Mouse (Mus musculus) MEL (cell line): ENCODE measurements at regions not wholly inside any gene's neighbourhood (a gene's known extent, or its start where the extent isn't known, plus 50 kb on each side); places are given as distances from the start of the nearest gene placed in this dataset.

Experiments
- DNase-seq: peaks from one replicate; pipeline ENCODE4 v3.0.0; 2011; ENCODE audit warnings: low read depth, low spot score
- H3K27ac ChIP-seq: 2 replicates; pipeline ENCODE4 v1.5.1; 2012; ENCODE audit warnings: low read depth, mild to moderate bottlenecking, control low read depth, low read length, moderate library complexity; ENCODE audit not compliant: control insufficient read depth
- H3K27me3 ChIP-seq, 2 experiments: fragments of 150-350 bp in 1 of 2; sonication (generic) in 1 of 2; 2 replicates each; pipeline ENCODE4 v1.6.1; 2012; ENCODE audit warnings: low read length in 2 of 2, mild to moderate bottlenecking in 2 of 2, improper control_type of control experiment in 1 of 2, moderate library complexity in 1 of 2; ENCODE audit not compliant: insufficient read depth in 2 of 2, control insufficient read depth in 1 of 2
- H3K36me3 ChIP-seq, 2 experiments: 2 replicates each; pipeline ENCODE4 v1.6.1; 2012 to 2014; ENCODE audit warnings: low read length in 2 of 2, improper control_type of control experiment in 1 of 2, inconsistent platforms in 1 of 2, mild to moderate bottlenecking in 1 of 2; ENCODE audit not compliant: insufficient read depth in 2 of 2, control insufficient read depth in 1 of 2
- H3K4me1 ChIP-seq, 2 experiments: fragments of 150-350 bp in 1 of 2; sonication (generic) in 1 of 2; 2 replicates each; pipeline ENCODE4 v1.6.1; 2012; ENCODE audit warnings: low read length in 2 of 2, improper control_type of control experiment in 1 of 2, mild to moderate bottlenecking in 1 of 2; ENCODE audit not compliant: insufficient read depth in 2 of 2, control insufficient read depth in 1 of 2
- H3K4me3 ChIP-seq, 2 experiments: fragments of 150-350 bp in 1 of 2; sonication (generic) in 1 of 2; 2 replicates each; pipeline ENCODE4 v1.5.1; 2012; ENCODE audit warnings: low read depth in 2 of 2, low read length in 2 of 2, mild to moderate bottlenecking in 2 of 2, moderate library complexity in 2 of 2, control low read depth in 1 of 2, improper control_type of control experiment in 1 of 2; ENCODE audit not compliant: control insufficient read depth in 1 of 2, insufficient read depth in 1 of 2
- H3K79me2 ChIP-seq: 2 replicates; pipeline ENCODE4 v1.6.1; 2012; ENCODE audit warnings: mild to moderate bottlenecking, low read length, moderate library complexity; ENCODE audit not compliant: control insufficient read depth, poor library complexity, insufficient read depth
- H3K9ac ChIP-seq: 2 replicates; pipeline ENCODE4 v1.6.1; 2012; ENCODE audit warnings: low read depth, mild to moderate bottlenecking, control low read depth, low read length, moderate library complexity; ENCODE audit not compliant: control insufficient read depth, poor library complexity, severe bottlenecking
- H3K9me3 ChIP-seq: fragments of 150-350 bp; sonication (generic); replicated peaks from 2 replicates; pipeline ENCODE4 v1.6.1; 2012; ENCODE audit warnings: mild to moderate bottlenecking, low read length, improper control_type of control experiment, moderate library complexity; ENCODE audit not compliant: insufficient read depth
- BHLHE40 ChIP-seq: IDR thresholded peaks from 2 replicates; pipeline ENCODE4 v1.6.1; 2012; ENCODE audit warnings: low read depth, mild to moderate bottlenecking, inconsistent platforms, low read length, improper control_type of control experiment, borderline replicate concordance
- CHD1 ChIP-seq: IDR thresholded peaks from 2 replicates; pipeline ENCODE4 v1.6.1; 2012; ENCODE audit warnings: low read depth, mild to moderate bottlenecking, inconsistent platforms, low read length, improper control_type of control experiment
- CHD2 ChIP-seq: IDR thresholded peaks from 2 replicates; pipeline ENCODE4 v1.6.1; 2011; ENCODE audit warnings: low read length, improper control_type of control experiment
- CTCF ChIP-seq, 3 experiments: IDR thresholded peaks in 2 of 3; conservative IDR thresholded peaks in 1 of 3; 2 replicates each; pipeline ENCODE4 v1.5.1; 2011 to 2012; ENCODE audit warnings: low read length in 3 of 3, low read depth in 2 of 3, mild to moderate bottlenecking in 2 of 3, improper control_type of control experiment in 1 of 3, inconsistent platforms in 1 of 3, mixed read lengths in 1 of 3, moderate library complexity in 1 of 3; ENCODE audit not compliant: control insufficient read depth in 1 of 3, insufficient read depth in 1 of 3, poor library complexity in 1 of 3, severe bottlenecking in 1 of 3
- ELF1 ChIP-seq: IDR thresholded peaks from 2 replicates; pipeline ENCODE4 v1.6.1; 2014; ENCODE audit warnings: low read depth, mild to moderate bottlenecking, inconsistent platforms, low read length, improper control_type of control experiment, moderate library complexity
- EP300 ChIP-seq, 2 experiments: IDR thresholded peaks; 2 replicates each; pipeline ENCODE4 v1.6.1; 2011; ENCODE audit warnings: improper control_type of control experiment in 2 of 2, low read length in 2 of 2, low read depth in 1 of 2, mild to moderate bottlenecking in 1 of 2
- GATA1 ChIP-seq: IDR thresholded peaks from 2 replicates; pipeline ENCODE4 v1.6.1; 2011; ENCODE audit warnings: low read depth, low read length, improper control_type of control experiment
- HCFC1 ChIP-seq: IDR thresholded peaks from 2 replicates; pipeline ENCODE4 v1.6.1; 2012; ENCODE audit warnings: low read depth, mild to moderate bottlenecking, inconsistent platforms, low read length, improper control_type of control experiment, moderate library complexity
- JUND ChIP-seq: IDR thresholded peaks from 2 replicates; pipeline ENCODE4 v1.6.1; 2011; ENCODE audit warnings: low read depth, mild to moderate bottlenecking, improper control_type of control experiment, low read length
- KAT2A ChIP-seq: conservative IDR thresholded peaks from 2 replicates; pipeline ENCODE4 v1.6.1; 2012; ENCODE audit warnings: low read depth, low read length, improper control_type of control experiment, inconsistent platforms
- MAX ChIP-seq: IDR thresholded peaks from 2 replicates; pipeline ENCODE4 v1.6.1; 2011; ENCODE audit warnings: low read length, improper control_type of control experiment
- MAZ ChIP-seq: IDR thresholded peaks from 2 replicates; pipeline ENCODE4 v1.6.1; 2012; ENCODE audit warnings: low read depth, mild to moderate bottlenecking, inconsistent platforms, low read length, improper control_type of control experiment
- MYC ChIP-seq: IDR thresholded peaks from 2 replicates; pipeline ENCODE4 v1.6.1; 2011; ENCODE audit warnings: low read depth, mild to moderate bottlenecking, low read length, improper control_type of control experiment, moderate library complexity
- NELFE ChIP-seq: IDR thresholded peaks from 2 replicates; pipeline ENCODE4 v1.6.1; 2011; ENCODE audit warnings: low read depth, low read length, improper control_type of control experiment
- POLR2AphosphoS5 ChIP-seq: IDR thresholded peaks from 2 replicates; pipeline ENCODE4 v1.6.1; 2012; ENCODE audit warnings: low read depth, borderline replicate concordance, mild to moderate bottlenecking, inconsistent platforms, low read length, moderate library complexity, mixed read lengths
- SMC3 ChIP-seq: IDR thresholded peaks from 2 replicates; pipeline ENCODE4 v1.6.1; 2011; ENCODE audit warnings: low read depth, low read length, improper control_type of control experiment
- TAL1 ChIP-seq: IDR thresholded peaks from 2 replicates; pipeline ENCODE4 v1.6.1; 2012; ENCODE audit warnings: mild to moderate bottlenecking, inconsistent platforms, low read length, moderate library complexity, mixed read lengths
- TBP ChIP-seq: IDR thresholded peaks from 2 replicates; pipeline ENCODE4 v1.8.0; 2011; ENCODE audit warnings: low read depth, low read length, improper control_type of control experiment
- USF1 ChIP-seq: IDR thresholded peaks from 2 replicates; pipeline ENCODE4 v1.6.1; 2014; ENCODE audit warnings: low read depth, mild to moderate bottlenecking, inconsistent platforms, low read length, improper control_type of control experiment, moderate library complexity
- ZNF384 ChIP-seq: IDR thresholded peaks from 2 replicates; pipeline ENCODE4 v1.6.1; 2012; ENCODE audit warnings: low read depth, mild to moderate bottlenecking, inconsistent platforms, low read length, improper control_type of control experiment

GRCm38 (mm10) chr13:78658285-78658684, 458.7 kb upstream of the Nr2f1 start:
- H3K9ac ChIP-seq: no peak overlapping the region
- H3K27ac ChIP-seq: no peak overlapping the region
- H3K4me1 ChIP-seq: no peaks in the 10 kb centered on the region
- H3K27me3 ChIP-seq: peaks cover 8 to 18% of the 10 kb centered on the region in 2 experiments
- TF ChIP-seq MYC (no peak), MAX (no peak), HCFC1 (no peak), MAZ (no peak), TAL1 (no peak), KAT2A (no peak), NELFE (no peak), ZNF384 (no peak), GATA1 (no peak), USF1 (no peak), ELF1 (no peak), TBP (no peak), POLR2AphosphoS5 (no peak), CHD1 (no peak), BHLHE40 (no peak), SMC3 (no peak)
- TF ChIP-seq, all 39 proteins: peak for 0
- Histone ChIP-seq H3K9me3 (no peaks in the 10 kb centered on the region), H3K4me3 (no peak overlapping the region), H3K36me3 (no peaks in the 10 kb centered on the region), H3K79me2 (no peaks in the 10 kb centered on the region)
- DNase-seq: no peak

- Histone ChIP-seq H3K27ac (no peak overlapping the region), H3K9ac (no peak overlapping the region), H3K4me3 (no peak overlapping the region), H3K36me3 (no peaks in the 10 kb centered on the region), H3K79me2 (no peaks in the 10 kb centered on the region), H3K4me1 (no peaks in the 10 kb centered on the region), H3K9me3 (no peaks in the 10 kb centered on the region), H3K27me3 (peaks cover 8 to 18% of the 10 kb centered on the region in 2 experiments)
- TF ChIP-seq EP300 (IDR thresholded peaks at IDR 0.05; ENCODE audit: low read depth in 1 of 2, low read length in 2 of 2) (no peak), JUND (no peak), CTCF (IDR thresholded peaks at IDR 0.05 in 2 of 3, conservative IDR thresholded peaks at IDR 0.05 in 1 of 3; ENCODE audit: control insufficient read depth in 1 of 3, insufficient read depth in 1 of 3, low read depth in 2 of 3, low read length in 3 of 3, poor library complexity in 1 of 3, severe bottlenecking in 1 of 3) (no peak), CHD1 (no peak), CHD2 (no peak), MAZ (no peak)
- DNase-seq: no peak
These were observed 457.2 kb upstream of the Nr2f1 start for GRCm38 (mm10) chr13:78656766-78657165.
